Mouse (Mus musculus) adrenal gland, adult 2 months (tissue): ENCODE data around the gene Srms. TPM values are rescaled to one million over a fixed set of nuclear protein-coding genes. Genes with fewer than 3 reads are reported as not detected.

ENCODE experiments used
- DNase-seq: peaks from one replicate; pipeline ENCODE4 v3.0.0; 2021
- polyA plus RNA-seq: library from polyadenylated mRNA; depleted of rRNA; stranded (reverse); fragments of >200 nt; gene quantifications from 2 replicates; pipeline ENCODE4 v1.2.3, GENCODE M21; 2012; rRNA removed
- total RNA-seq, 2 experiments: library from RNA; stranded (reverse); gene quantifications; 2 replicates each; pipeline ENCODE4 v1.2.3; 2021

The Srms gene
- total and polyA plus RNA-seq, 3 experiments, result 0.66 to 1.3 (median 1.1) TPM

- DNase-seq, result no peak
Measured at GRCm38 (mm10) chr2:181166469-181166868, 46.5 kb downstream of the Srms start.

- no peak for DNase-seq
Measured at GRCm38 (mm10) chr2:181160821-181161220, 52.2 kb downstream of the Srms start.

GRCm38 (mm10) chr2:181159771-181160170 is 53.2 kb downstream of the Srms start:
- DNase-seq, result no peak

- DNase-seq, result no peak
Measured at GRCm38 (mm10) chr2:181159091-181159514, 53.9 kb downstream of the Srms start.

- peak; percentile 42 for DNase-seq
Measured at GRCm38 (mm10) chr2:181158471-181158870, 54.5 kb downstream of the Srms start.

- DNase-seq, result no peak
Measured at GRCm38 (mm10) chr2:181157716-181158302, 55.2 kb downstream of the Srms start.

GRCm38 (mm10) chr2:181157180-181157579 is 55.8 kb downstream of the Srms start:
- no peak for DNase-seq

GRCm38 (mm10) chr2:181156248-181157121 is 56.5 kb downstream of the Srms start, which contains the start of gene Eef1a2:
Eef1a2 (minus strand) TSS chr2:181157014.
- DNase-seq, result no peak

GRCm38 (mm10) chr2:181155801-181156200 is 57.2 kb downstream of the Srms start:
- peak; percentile 43 for DNase-seq

Other genes starting within 250 kb of the Srms start
- gene Arfgap1, start 246.0 kb downstream of the Srms start, total RNA-seq, result 10 to 100 TPM; 42.6 to 44.7 TPM
- gene Arfgap1, start 246.0 kb downstream of the Srms start, polyA plus RNA-seq, result 49.2 and 49.4 TPM in 2 replicates
- gene Col20a1, start 226.7 kb downstream of the Srms start, total RNA-seq, result 1 to 10 TPM; 1.6 to 3.3 TPM
- 4.3 and 5.4 TPM in 2 replicates for gene Col20a1, start 226.7 kb downstream of the Srms start, polyA plus RNA-seq
- 10 to 100 TPM in 1 of 2 experiments, 1 to 10 TPM in 1; 6.5 to 35.4 TPM for gene Chrna4, start 169.6 kb downstream of the Srms start, total RNA-seq
- gene Chrna4, start 169.6 kb downstream of the Srms start, polyA plus RNA-seq, result 8.9 and 13.8 TPM in 2 replicates
- gene Kcnq2, start 77.9 kb downstream of the Srms start, total RNA-seq, result 1 to 10 TPM; 5.2 to 5.4 TPM
- gene Kcnq2, start 77.9 kb downstream of the Srms start, polyA plus RNA-seq, result 2.8 and 3.7 TPM in 2 replicates
- gene Eef1a2, start 56.2 kb downstream of the Srms start, total RNA-seq, result 10 to 100 TPM; 44.0 to 65.9 TPM
- gene Eef1a2, start 56.2 kb downstream of the Srms start, polyA plus RNA-seq, result 30.4 and 42.9 TPM in 2 replicates
- gene Ppdpf, start 25.9 kb downstream of the Srms start, total RNA-seq, result 10 to 100 TPM; 91.1 to 91.9 TPM
- 160 and 197 TPM in 2 replicates for gene Ppdpf, start 25.9 kb downstream of the Srms start, polyA plus RNA-seq
- gene Ptk6, start 10.4 kb downstream of the Srms start, total RNA-seq, result under 1 TPM in 1 of 2 experiments, not detected in 1; 0.07 TPM
- gene Ptk6, start 10.4 kb downstream of the Srms start, polyA plus RNA-seq, result 0.02 TPM in 1 of 2 replicates, not detected in the other
- gene Fndc11, start 6.8 kb upstream of the Srms start, total RNA-seq, result under 1 TPM in 1 of 2 experiments, not detected in 1; 0.46 TPM
- 0.47 and 0.67 TPM in 2 replicates for gene Fndc11, start 6.8 kb upstream of the Srms start, polyA plus RNA-seq
- 10 to 100 TPM; 15.3 to 25.0 TPM for gene Helz2, start 28.8 kb upstream of the Srms start, total RNA-seq
- gene Helz2, start 28.8 kb upstream of the Srms start, polyA plus RNA-seq, result 29.6 and 33.1 TPM in 2 replicates
- gene Gmeb2, start 74.8 kb upstream of the Srms start, total RNA-seq, result 10 to 100 TPM; 15.4 to 15.5 TPM
- gene Gmeb2, start 74.8 kb upstream of the Srms start, polyA plus RNA-seq, result 21.8 and 28.4 TPM in 2 replicates
- gene Stmn3, start 101.3 kb upstream of the Srms start, total RNA-seq, result 10 to 100 TPM in 1 of 2 experiments, 1 to 10 TPM in 1; 9.6 to 19.8 TPM
- gene Stmn3, start 101.3 kb upstream of the Srms start, polyA plus RNA-seq, result 8.8 and 17.3 TPM in 2 replicates
- 10 to 100 TPM; 24.5 to 27.8 TPM for gene Rtel1, start 106.6 kb upstream of the Srms start, total RNA-seq
- gene Rtel1, start 106.6 kb upstream of the Srms start, polyA plus RNA-seq, result 23.2 and 24.2 TPM in 2 replicates
- gene Zgpat, start 151.7 kb upstream of the Srms start, total RNA-seq, result 10 to 100 TPM; 36.6 to 51.0 TPM
- 33.8 and 34.5 TPM in 2 replicates for gene Zgpat, start 151.7 kb upstream of the Srms start, polyA plus RNA-seq
- gene Arfrp1, start 152.2 kb upstream of the Srms start, total RNA-seq, result 10 to 100 TPM; 44.0 to 46.2 TPM
- gene Arfrp1, start 152.2 kb upstream of the Srms start, polyA plus RNA-seq, result 14.8 and 19.5 TPM in 2 replicates
- 10 to 100 TPM; 13.6 to 20.5 TPM for gene Lime1, start 166.9 kb upstream of the Srms start, total RNA-seq
- gene Lime1, start 166.9 kb upstream of the Srms start, polyA plus RNA-seq, result 167 and 174 TPM in 2 replicates
- 10 to 100 TPM in 1 of 2 experiments, 1 to 10 TPM in 1; 9.5 to 16.3 TPM for gene Zbtb46, start 246.2 kb upstream of the Srms start, total RNA-seq
- gene Zbtb46, start 246.2 kb upstream of the Srms start, polyA plus RNA-seq, result 6.0 and 6.2 TPM in 2 replicates